Mouse (Mus musculus): ENCODE results near the gene Plscr5.
A peak's percentile ranks its signal among the peaks of the same experiment; 100 is the strongest.

The Plscr5 gene

GRCm38 (mm10) chr9:92228867-92229832 lies 36.4 kb downstream of the Plscr5 start:
- DNase-seq, result no peak

GRCm38 (mm10) chr9:92229833-92230205 lies 37.1 kb downstream of the Plscr5 start:
- DNase-seq, result no peak

- no peak for DNase-seq
These were observed 42.2 kb downstream of the Plscr5 start for GRCm38 (mm10) chr9:92234901-92235458.

GRCm38 (mm10) chr9:92248773-92249446 lies 56.2 kb downstream of the Plscr5 start:
- DNase-seq, result no peak

- DNase-seq, result no peak
These were observed 56.7 kb downstream of the Plscr5 start, which contains the start of gene Plscr1 for GRCm38 (mm10) chr9:92249447-92249852. TSS of gene Plscr1 (plus strand) at chr9:92249750.

- DNase-seq, result peak; percentile 94
These were observed 57.4 kb downstream of the Plscr5 start for GRCm38 (mm10) chr9:92249987-92250772.

GRCm38 (mm10) chr9:92252718-92253117 lies 60.0 kb downstream of the Plscr5 start:
- DNase-seq, result no peak

- no peak for DNase-seq
These were observed 61.0 kb downstream of the Plscr5 start for GRCm38 (mm10) chr9:92253585-92254321.
